Mouse (Mus musculus): ENCODE data around the gene C4b. TPM values are rescaled to one million over a fixed set of nuclear protein-coding genes. Genes with fewer than 3 reads are reported as not detected.
"Not testable (repeated sequence)": the region's sequence is repeated elsewhere in the genome, so short reads cannot be mapped to it uniquely, and the experiment has no call there.

The C4b gene
- total and polyA plus RNA-seq, 2 experiments from 2014 or later, result 0.80 to 0.93 TPM

- H3K4me3 ChIP-seq (ENCODE audit: low read depth, low read length), result no peak overlapping the region
- no peak overlapping the region for H3K4me2 ChIP-seq (ENCODE audit: low read depth, low read length)
- H3K9me3 ChIP-seq (replicated peaks; ENCODE audit: control insufficient read depth, low read length), result 0 out of 2 replicates have a peak, but pooled peaks cover 6% of the 10 kb centered on the region
- 75% methylated on average over 6 of the region's 6 CpGs for WGBS
- ATAC-seq (ENCODE audit: insufficient read depth, low read depth) (no peak), DNase-seq (ENCODE audit: low spot score) (no peak)
- no peaks in the 10 kb centered on the region for H3K27me3 ChIP-seq (ENCODE audit: control insufficient read depth, insufficient read depth, low read length)
- TF ChIP-seq CTCF (IDR thresholded peaks at IDR 0.05; ENCODE audit: low read depth) (no peak), EP300 (IDR thresholded peaks at IDR 0.05; ENCODE audit: low read depth) (no peak)
- H3K4me1 ChIP-seq (ENCODE audit: control insufficient read depth, insufficient read depth), result no peaks in the 10 kb centered on the region
- no peak overlapping the region for H3K9ac ChIP-seq (replicated peaks; ENCODE audit: low read depth, low read length)
- H3K36me3 ChIP-seq (replicated peaks; ENCODE audit: control insufficient read depth, insufficient read depth, low read length), result no peaks in the 10 kb centered on the region
- H3K27ac ChIP-seq (ENCODE audit: low read depth), result no peak overlapping the region
Measured at GRCm38 (mm10) chr17:34744206-34744605, 524 bp upstream of the C4b start.

GRCm38 (mm10) chr17:34740280-34740679, 3.4 kb downstream of the C4b start:
- no peak overlapping the region for H3K4me3 ChIP-seq (ENCODE audit: low read depth, low read length)
- no peak overlapping the region for H3K9ac ChIP-seq (replicated peaks; ENCODE audit: low read depth, low read length)
- ATAC-seq (ENCODE audit: insufficient read depth, low read depth) (no peak), DNase-seq (ENCODE audit: low spot score) (no peak)
- H3K4me2 ChIP-seq (ENCODE audit: low read depth, low read length), result no peak overlapping the region
- H3K36me3 ChIP-seq (replicated peaks; ENCODE audit: control insufficient read depth, insufficient read depth, low read length), result no peaks in the 10 kb centered on the region
- H3K4me1 ChIP-seq (ENCODE audit: control insufficient read depth, insufficient read depth), result no peaks in the 10 kb centered on the region
- H3K27ac ChIP-seq (ENCODE audit: low read depth), result no peak overlapping the region
- 37% methylated on average over 4 of the region's 4 CpGs for WGBS
- H3K9me3 ChIP-seq (replicated peaks; ENCODE audit: control insufficient read depth, low read length), result no peaks in the 10 kb centered on the region
- no peak for TF ChIP-seq EP300 (IDR thresholded peaks at IDR 0.05; ENCODE audit: low read depth)
- no peak for TF ChIP-seq CTCF (IDR thresholded peaks at IDR 0.05; ENCODE audit: low read depth)
- H3K27me3 ChIP-seq (ENCODE audit: control insufficient read depth, insufficient read depth, low read length), result no peaks in the 10 kb centered on the region

- not testable (repeated sequence) for H3K4me1 ChIP-seq (ENCODE audit: control insufficient read depth, insufficient read depth); ATAC-seq (ENCODE audit: insufficient read depth, low read depth); H3K4me2 ChIP-seq (ENCODE audit: low read depth, low read length); H3K36me3 ChIP-seq (replicated peaks; ENCODE audit: control insufficient read depth, insufficient read depth, low read length); DNase-seq (ENCODE audit: low spot score); H3K27me3 ChIP-seq (ENCODE audit: control insufficient read depth, insufficient read depth, low read length); H3K27ac ChIP-seq (ENCODE audit: low read depth); H3K9ac ChIP-seq (replicated peaks; ENCODE audit: low read depth, low read length); H3K4me3 ChIP-seq (ENCODE audit: low read depth, low read length); H3K9me3 ChIP-seq (replicated peaks; ENCODE audit: control insufficient read depth, low read length)
- WGBS, result 76% methylated on average over 7 of the region's 7 CpGs
Measured at GRCm38 (mm10) chr17:34739708-34740107, 4.0 kb downstream of the C4b start.

- not testable (repeated sequence) for DNase-seq (ENCODE audit: low spot score); H3K27ac ChIP-seq (ENCODE audit: low read depth); H3K27me3 ChIP-seq (ENCODE audit: control insufficient read depth, insufficient read depth, low read length); H3K4me1 ChIP-seq (ENCODE audit: control insufficient read depth, insufficient read depth); H3K4me2 ChIP-seq (ENCODE audit: low read depth, low read length); H3K9ac ChIP-seq (replicated peaks; ENCODE audit: low read depth, low read length); H3K4me3 ChIP-seq (ENCODE audit: low read depth, low read length); H3K36me3 ChIP-seq (replicated peaks; ENCODE audit: control insufficient read depth, insufficient read depth, low read length); ATAC-seq (ENCODE audit: insufficient read depth, low read depth); H3K9me3 ChIP-seq (replicated peaks; ENCODE audit: control insufficient read depth, low read length)
- 70% methylated on average over 5 of the region's 5 CpGs for WGBS
Measured at GRCm38 (mm10) chr17:34737466-34737865, 6.2 kb downstream of the C4b start.

GRCm38 (mm10) chr17:34729779-34730553, 13.7 kb downstream of the C4b start:
- 77% methylated on average over 10 of the region's 12 CpGs for WGBS

GRCm38 (mm10) chr17:34729155-34729554, 14.5 kb downstream of the C4b start:
- H3K4me2 ChIP-seq (ENCODE audit: low read depth, low read length); H3K27me3 ChIP-seq (ENCODE audit: control insufficient read depth, insufficient read depth, low read length); ATAC-seq (ENCODE audit: insufficient read depth, low read depth); H3K9ac ChIP-seq (replicated peaks; ENCODE audit: low read depth, low read length); H3K4me3 ChIP-seq (ENCODE audit: low read depth, low read length); H3K27ac ChIP-seq (ENCODE audit: low read depth); H3K4me1 ChIP-seq (ENCODE audit: control insufficient read depth, insufficient read depth); H3K36me3 ChIP-seq (replicated peaks; ENCODE audit: control insufficient read depth, insufficient read depth, low read length); H3K9me3 ChIP-seq (replicated peaks; ENCODE audit: control insufficient read depth, low read length); DNase-seq (ENCODE audit: low spot score): not testable (repeated sequence)
- 70% methylated on average over 10 of the region's 11 CpGs for WGBS

More at GRCm38 (mm10) chr17:34729779-34730553, 13.7 kb downstream of the C4b start:
- not testable (repeated sequence) for H3K9me3 ChIP-seq (replicated peaks; ENCODE audit: control insufficient read depth, low read length); H3K4me3 ChIP-seq (ENCODE audit: low read depth, low read length); H3K36me3 ChIP-seq (replicated peaks; ENCODE audit: control insufficient read depth, insufficient read depth, low read length); ATAC-seq (ENCODE audit: insufficient read depth, low read depth); H3K9ac ChIP-seq (replicated peaks; ENCODE audit: low read depth, low read length); H3K4me2 ChIP-seq (ENCODE audit: low read depth, low read length); DNase-seq (ENCODE audit: low spot score); H3K4me1 ChIP-seq (ENCODE audit: control insufficient read depth, insufficient read depth); H3K27me3 ChIP-seq (ENCODE audit: control insufficient read depth, insufficient read depth, low read length); H3K27ac ChIP-seq (ENCODE audit: low read depth)
